Mouse (Mus musculus): ENCODE results near the gene Zfp810. TPM values are rescaled to one million over a fixed set of nuclear protein-coding genes. Genes with fewer than 3 reads are reported as not detected.

The Zfp810 gene
- polyA plus RNA-seq, 1 experiment from 2014 or later: 36.4 TPM

GRCm38 (mm10) chr9:22259184-22260091 lies 48.0 kb downstream of the Zfp810 start, which contains the start of gene Zfp599:
TSS of gene Zfp599 (minus strand) at chr9:22259895.
- Histone ChIP-seq H3K9me3 (peaks cover 13% of the 10 kb centered on the region), H3K36me3 (peaks cover 26% of the 10 kb centered on the region), H3K4me3 (peak within 1 kb of the TSS; percentile 67), H3K9ac (peak within 1 kb of the TSS; percentile 83), H3K4me1 (no peaks in the 10 kb centered on the region), H3K27me3 (no peaks in the 10 kb centered on the region), H3K4me2 (replicated peaks) (peak within 1 kb of the TSS; percentile 71), H3K27ac (peak within 1 kb of the TSS; percentile 57; the same call in 1 of the 2 replicates)
- WGBS: under 1% methylated on average over 35 of the region's 35 CpGs
- ATAC-seq (ENCODE audit: insufficient number of reproducible peaks, insufficient read depth, low FRiP score, low TSS enrichment): peak; percentile 96

DNA sequence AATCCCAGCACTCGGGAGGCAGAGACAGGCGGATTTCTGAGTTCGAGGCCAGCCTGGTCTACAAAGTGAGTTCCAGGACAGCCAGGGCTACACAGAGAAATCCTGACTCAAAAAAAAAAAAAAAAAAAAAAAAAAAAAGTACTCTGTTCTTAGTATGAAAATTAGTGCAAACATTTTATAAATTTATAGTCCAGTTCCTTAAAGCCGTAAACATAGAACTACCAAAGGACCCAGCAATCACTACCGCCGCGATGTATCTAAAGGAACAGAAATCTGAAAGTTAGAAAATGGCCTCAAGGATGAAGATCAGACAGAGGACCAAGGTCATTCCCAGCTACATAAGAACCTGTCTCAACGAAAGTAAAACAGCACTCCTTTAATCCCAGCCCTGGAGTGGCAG lies 48.7 kb downstream of the Zfp810 start:
- Histone ChIP-seq H3K4me1 (no peaks in the 10 kb centered on the region), H3K9ac (peak overlapping the region; percentile 83), H3K27me3 (no peaks in the 10 kb centered on the region), H3K36me3 (peaks cover 31% of the 10 kb centered on the region), H3K4me2 (replicated peaks) (peak overlapping the region; percentile 71), H3K9me3 (peaks cover 13% of the 10 kb centered on the region), H3K27ac (no peak overlapping the region), H3K4me3 (peak overlapping the region; percentile 67)
- no peak for ATAC-seq (ENCODE audit: insufficient number of reproducible peaks, insufficient read depth, low FRiP score, low TSS enrichment)
- 84% methylated on average over 8 of the region's 8 CpGs for WGBS

- no peaks in the 10 kb centered on the region for H3K27me3 ChIP-seq
- H3K4me3 ChIP-seq: no peak overlapping the region
- H3K36me3 ChIP-seq: peaks cover 49% of the 10 kb centered on the region
- H3K27ac ChIP-seq: no peak overlapping the region
- ATAC-seq (ENCODE audit: insufficient number of reproducible peaks, insufficient read depth, low FRiP score, low TSS enrichment): no peak
- H3K9ac ChIP-seq: no peak overlapping the region
- WGBS: 96% methylated on average over 4 of the region's 4 CpGs
- H3K4me1 ChIP-seq: no peaks in the 10 kb centered on the region
- H3K9me3 ChIP-seq: peaks cover 19% of the 10 kb centered on the region
- no peak overlapping the region for H3K4me2 ChIP-seq (replicated peaks)
Measured at GRCm38 (mm10) chr9:22256579-22256978, 50.9 kb downstream of the Zfp810 start.

DNA sequence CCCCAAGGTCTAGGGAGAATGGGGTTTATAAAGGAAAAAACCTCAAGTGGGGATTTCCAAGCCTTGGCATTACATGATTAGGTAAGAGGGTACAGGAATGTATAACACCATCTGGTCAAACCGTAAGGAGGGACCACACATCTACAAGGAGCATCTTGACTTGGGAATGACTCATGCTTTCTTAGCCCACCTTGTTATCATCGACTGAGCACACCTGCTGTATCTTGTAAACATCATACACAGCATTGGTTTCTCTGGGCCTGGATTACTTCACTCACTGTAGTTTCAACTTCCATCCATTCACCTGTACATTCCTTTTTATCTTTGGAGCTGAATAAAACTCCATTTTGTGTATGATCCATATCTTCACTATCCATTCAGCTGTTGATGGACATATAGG lies 63.2 kb downstream of the Zfp810 start:
- Histone ChIP-seq H3K4me2 (replicated peaks) (no peak overlapping the region), H3K36me3 (peaks cover 80% of the 10 kb centered on the region), H3K27ac (no peak overlapping the region), H3K4me1 (no peaks in the 10 kb centered on the region), H3K4me3 (no peak overlapping the region), H3K9me3 (peaks cover 22% of the 10 kb centered on the region), H3K9ac (no peak overlapping the region), H3K27me3 (no peaks in the 10 kb centered on the region)
- no peak for ATAC-seq (ENCODE audit: insufficient number of reproducible peaks, insufficient read depth, low FRiP score, low TSS enrichment)
- 87% methylated on average over 2 of the region's 2 CpGs for WGBS

- peaks cover 79% of the 10 kb centered on the region for H3K36me3 ChIP-seq
- no peaks in the 10 kb centered on the region for H3K27me3 ChIP-seq
- ATAC-seq (ENCODE audit: insufficient number of reproducible peaks, insufficient read depth, low FRiP score, low TSS enrichment): no peak
- H3K9me3 ChIP-seq: no peaks in the 10 kb centered on the region
- H3K4me1 ChIP-seq: no peaks in the 10 kb centered on the region
- H3K9ac ChIP-seq: no peak overlapping the region
- no peak overlapping the region for H3K4me3 ChIP-seq
- H3K27ac ChIP-seq: no peak overlapping the region
- H3K4me2 ChIP-seq (replicated peaks): no peak overlapping the region
- WGBS: 93% methylated on average over 4 of the region's 4 CpGs
Measured at GRCm38 (mm10) chr9:22240001-22240400, 67.4 kb downstream of the Zfp810 start.

DNA sequence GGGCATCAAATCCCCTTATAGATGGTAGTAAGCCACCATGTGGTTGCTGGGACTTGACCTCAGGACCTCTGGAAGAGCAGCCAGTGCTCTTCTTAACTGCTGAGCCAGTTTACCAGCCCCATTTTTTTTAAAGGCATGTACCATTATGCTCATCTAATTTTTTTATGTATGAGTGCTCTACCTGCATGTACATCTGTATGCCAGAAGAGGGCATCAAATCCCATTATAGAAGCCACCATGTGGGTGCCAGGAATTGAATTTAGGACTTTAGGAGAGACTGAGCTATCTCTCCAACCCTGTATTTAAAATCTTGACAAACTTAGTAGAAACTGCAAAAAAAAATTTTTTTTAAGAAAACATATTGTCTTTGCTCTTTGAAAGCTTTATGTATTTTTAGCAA lies 76.9 kb downstream of the Zfp810 start:
- Histone ChIP-seq H3K4me3 (no peak overlapping the region), H3K9ac (no peak overlapping the region), H3K27ac (no peak overlapping the region), H3K9me3 (no peaks in the 10 kb centered on the region), H3K27me3 (no peaks in the 10 kb centered on the region), H3K4me1 (no peaks in the 10 kb centered on the region), H3K4me2 (replicated peaks) (no peak overlapping the region), H3K36me3 (peaks cover 7% of the 10 kb centered on the region; the same call in 1 of the 2 replicates)
- ATAC-seq (ENCODE audit: insufficient number of reproducible peaks, insufficient read depth, low FRiP score, low TSS enrichment): no peak

DNA sequence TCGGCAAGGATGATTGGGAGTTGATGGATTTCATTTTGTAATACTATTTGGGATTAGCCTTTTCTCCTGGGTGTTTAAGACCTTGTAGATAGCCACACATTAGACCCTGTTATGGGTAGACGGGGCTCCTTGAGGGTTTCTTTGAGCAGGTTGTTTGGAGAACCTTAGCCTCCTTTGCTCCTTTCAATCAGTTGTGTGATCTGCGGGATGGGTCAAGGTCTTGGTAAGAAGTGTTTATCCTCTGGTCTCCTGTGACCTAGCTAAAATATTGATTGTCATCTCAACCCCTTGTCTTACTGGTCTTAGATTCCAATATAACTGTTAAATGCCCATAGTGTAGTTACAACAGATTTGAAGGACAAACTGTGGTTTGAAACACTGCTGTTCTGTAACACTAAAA lies 77.4 kb downstream of the Zfp810 start:
- no peaks in the 10 kb centered on the region for H3K4me1 ChIP-seq
- peaks cover 3% of the 10 kb centered on the region; the same call in 1 of the 2 replicates for H3K36me3 ChIP-seq
- no peak overlapping the region for H3K27ac ChIP-seq
- H3K4me2 ChIP-seq (replicated peaks): no peak overlapping the region
- H3K27me3 ChIP-seq: no peaks in the 10 kb centered on the region
- no peak for ATAC-seq (ENCODE audit: insufficient number of reproducible peaks, insufficient read depth, low FRiP score, low TSS enrichment)
- H3K9ac ChIP-seq: no peak overlapping the region
- no peaks in the 10 kb centered on the region for H3K9me3 ChIP-seq
- WGBS: 93% methylated on average over 3 of the region's 3 CpGs
- no peak overlapping the region for H3K4me3 ChIP-seq

GRCm38 (mm10) chr9:22229386-22230026 lies 77.9 kb downstream of the Zfp810 start:
- H3K9ac ChIP-seq: no peak overlapping the region
- no peak for ATAC-seq (ENCODE audit: insufficient number of reproducible peaks, insufficient read depth, low FRiP score, low TSS enrichment)
- WGBS: 89% methylated on average over 7 of the region's 7 CpGs
- H3K4me3 ChIP-seq: no peak overlapping the region
- no peak overlapping the region for H3K4me2 ChIP-seq (replicated peaks)
- no peaks in the 10 kb centered on the region for H3K9me3 ChIP-seq
- H3K27me3 ChIP-seq: no peaks in the 10 kb centered on the region
- H3K36me3 ChIP-seq: no peaks in the 10 kb centered on the region
- no peaks in the 10 kb centered on the region for H3K4me1 ChIP-seq
- no peak overlapping the region for H3K27ac ChIP-seq

GRCm38 (mm10) chr9:22226846-22227245 lies 80.6 kb downstream of the Zfp810 start:
- H3K4me2 ChIP-seq (replicated peaks): no peak overlapping the region
- no peaks in the 10 kb centered on the region for H3K4me1 ChIP-seq
- H3K36me3 ChIP-seq: no peaks in the 10 kb centered on the region
- H3K27me3 ChIP-seq: no peaks in the 10 kb centered on the region
- 91% methylated on average over 15 of the region's 15 CpGs for WGBS
- H3K9me3 ChIP-seq: no peaks in the 10 kb centered on the region
- ATAC-seq (ENCODE audit: insufficient number of reproducible peaks, insufficient read depth, low FRiP score, low TSS enrichment): no peak
- H3K4me3 ChIP-seq: no peak overlapping the region
- H3K27ac ChIP-seq: no peak overlapping the region
- H3K9ac ChIP-seq: no peak overlapping the region

Other genes starting within 250 kb of the Zfp810 start
- gene Gm49318, start 236.4 kb downstream of the Zfp810 start, polyA plus RNA-seq (2016; fragmentation: Nextera tagmentation; extraction: Ambion mirVana): not detected in 2 replicates
- gene Zfp653, start 236.3 kb downstream of the Zfp810 start, polyA plus RNA-seq (2016; fragmentation: Nextera tagmentation; extraction: Ambion mirVana): 15.0 and 15.8 TPM in 2 replicates
- gene Ecsit, start 222.2 kb downstream of the Zfp810 start, polyA plus RNA-seq (2016; fragmentation: Nextera tagmentation; extraction: Ambion mirVana): 36.7 and 38.0 TPM in 2 replicates
- 2.1 and 3.3 TPM in 2 replicates for gene Cnn1, start 208.4 kb downstream of the Zfp810 start, polyA plus RNA-seq (2016; fragmentation: Nextera tagmentation; extraction: Ambion mirVana)
- 185 and 200 TPM in 2 replicates for gene Elof1, start 190.5 kb downstream of the Zfp810 start, polyA plus RNA-seq (2016; fragmentation: Nextera tagmentation; extraction: Ambion mirVana)
- gene Acp5, start 171.9 kb downstream of the Zfp810 start, polyA plus RNA-seq (2016; fragmentation: Nextera tagmentation; extraction: Ambion mirVana): 8.2 and 8.5 TPM in 2 replicates
- 63.5 and 66.1 TPM in 2 replicates for gene Pigyl, start 150.8 kb downstream of the Zfp810 start, polyA plus RNA-seq (2016; fragmentation: Nextera tagmentation; extraction: Ambion mirVana)
- 0.17 and 0.20 TPM in 2 replicates for gene Zfp872, start 119.6 kb downstream of the Zfp810 start, polyA plus RNA-seq (2016; fragmentation: Nextera tagmentation; extraction: Ambion mirVana)
- 12.4 and 12.5 TPM in 2 replicates for gene Zfp809, start 81.9 kb downstream of the Zfp810 start, polyA plus RNA-seq (2016; fragmentation: Nextera tagmentation; extraction: Ambion mirVana)
- 7.5 and 7.6 TPM in 2 replicates for gene Zfp599, start 47.8 kb downstream of the Zfp810 start, polyA plus RNA-seq (2016; fragmentation: Nextera tagmentation; extraction: Ambion mirVana)
- 44.0 and 44.8 TPM in 2 replicates for gene Anln, start 81.5 kb upstream of the Zfp810 start, polyA plus RNA-seq (2016; fragmentation: Nextera tagmentation; extraction: Ambion mirVana)
- 4.6 and 4.8 TPM in 2 replicates for gene 9530077C05Rik, start 103.9 kb upstream of the Zfp810 start, polyA plus RNA-seq (2016; fragmentation: Nextera tagmentation; extraction: Ambion mirVana)
- gene Gm17545, start 146.6 kb upstream of the Zfp810 start, polyA plus RNA-seq (2016; fragmentation: Nextera tagmentation; extraction: Ambion mirVana): not detected in 2 replicates
- 72.5 and 73.1 TPM in 2 replicates for gene Rp9, start 162.1 kb upstream of the Zfp810 start, polyA plus RNA-seq (2016; fragmentation: Nextera tagmentation; extraction: Ambion mirVana)
- 16.7 and 17.3 TPM in 2 replicates for gene Bbs9, start 168.1 kb upstream of the Zfp810 start, polyA plus RNA-seq (2016; fragmentation: Nextera tagmentation; extraction: Ambion mirVana)

All from embryonic facial prominence, embryonic 12.5 days (tissue).